Mouse (Mus musculus) neutrophil, adult 5-6 weeks (primary cell): ENCODE data around the gene Olfr1008. TPM values are rescaled to one million over a fixed set of nuclear protein-coding genes. Genes with fewer than 3 reads are reported as not detected.
A peak's percentile ranks its signal among the peaks of the same experiment; 100 is the strongest.
"Not testable (repeated sequence)": the region's sequence is repeated elsewhere in the genome, so short reads cannot be mapped to it uniquely, and the experiment has no call there.

Experiments
- ATAC-seq: fragments of 151-379, 151-347 bp; 2 replicates; pipeline ENCODE4 v1.8.0; 2017; ENCODE audit warnings: mild to moderate bottlenecking, moderate TSS enrichment; ENCODE audit not compliant: insufficient number of reproducible peaks, poor library complexity, low FRiP score, severe bottlenecking; ENCODE audit errors: extremely low read depth
- total RNA-seq: library from RNA; stranded (forward); fragments of 200-1000 nt; gene quantifications from 2 replicates; pipeline ENCODE4 v1.2.3, GENCODE M21; 2017

The Olfr1008 gene
- not detected in 2 replicates for total RNA-seq

DNA sequence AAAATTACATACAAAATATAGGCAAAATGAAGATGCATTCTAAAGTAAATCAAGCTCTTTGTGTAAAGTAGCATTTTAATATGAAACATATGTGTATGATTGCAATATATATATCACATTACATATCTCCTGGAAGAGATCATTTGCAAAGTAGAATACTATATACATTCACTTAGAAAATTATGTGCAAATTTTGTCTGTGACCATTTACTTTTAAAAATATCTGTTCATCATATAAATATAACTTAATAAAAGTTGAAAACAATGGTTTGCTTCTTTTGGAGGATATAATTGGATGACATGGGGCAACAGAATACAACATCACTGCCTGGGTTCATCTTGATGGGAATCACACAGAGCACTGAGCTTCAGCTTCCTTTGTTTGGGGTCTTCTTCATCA is at the start of gene Olfr1008:
Gene Olfr1008 (plus strand): TSS at position 301 of the 400 bp plus-strand sequence.
- ATAC-seq, result no peak

DNA sequence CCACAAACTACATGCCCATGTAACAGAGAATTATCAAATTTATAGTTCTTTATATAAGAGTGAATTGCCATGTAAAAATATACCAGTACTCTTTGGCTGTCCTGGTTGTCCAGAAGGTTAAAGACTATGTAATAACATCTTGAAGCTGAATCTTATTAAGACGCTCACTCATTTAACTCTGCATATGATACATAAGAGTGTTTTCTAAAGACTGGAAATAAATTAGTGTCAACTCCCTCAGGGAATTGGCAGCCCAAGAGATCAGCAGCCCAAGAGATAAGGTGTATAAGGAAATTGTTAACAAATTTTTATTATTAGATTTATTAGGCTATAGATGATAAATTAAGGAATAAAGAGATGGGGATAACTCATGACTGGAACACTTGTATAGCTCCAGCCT is 38.6 kb upstream of the Olfr1008 start, which contains the start of gene Olfr1002:
Gene Olfr1002 (minus strand): TSS at position 101 of the 400 bp plus-strand sequence.
- no peak for ATAC-seq

- not testable (repeated sequence) for ATAC-seq
Measured at GRCm38 (mm10) chr2:85664355-85664754, 24.9 kb upstream of the Olfr1008 start, which contains the start of gene Olfr154. Olfr154 (minus strand) TSS chr2:85664455.

GRCm38 (mm10) chr2:85678667-85679066 is 10.6 kb upstream of the Olfr1008 start, which contains the start of gene Olfr1006:
Olfr1006 (minus strand) TSS chr2:85678767.
- no peak for ATAC-seq

DNA sequence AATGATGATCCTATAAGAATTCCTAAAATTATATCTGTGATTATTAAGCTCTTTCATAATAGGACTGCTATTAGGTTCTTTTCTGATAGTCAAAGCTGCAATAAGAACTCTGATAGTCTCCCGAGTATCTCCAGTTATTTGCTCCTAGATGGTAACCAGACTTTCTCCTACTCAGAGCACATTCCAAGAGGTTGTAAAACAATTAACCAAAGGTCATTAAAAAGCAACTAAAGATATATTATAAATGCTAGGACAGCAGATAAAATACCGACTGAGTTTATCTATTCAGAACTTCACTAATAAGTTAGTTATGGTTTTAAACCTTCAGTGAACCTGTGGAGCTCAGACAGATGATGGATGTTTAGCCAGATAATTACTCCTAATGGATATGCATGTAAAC is 21.4 kb downstream of the Olfr1008 start:
- ATAC-seq, result not testable (repeated sequence)

GRCm38 (mm10) chr2:85711159-85711558 is 21.9 kb downstream of the Olfr1008 start:
- no peak for ATAC-seq

GRCm38 (mm10) chr2:85715119-85715518 is 25.9 kb downstream of the Olfr1008 start, which contains the start of gene Olfr1009:
Olfr1009 (plus strand) TSS chr2:85715419.
- no peak for ATAC-seq

DNA sequence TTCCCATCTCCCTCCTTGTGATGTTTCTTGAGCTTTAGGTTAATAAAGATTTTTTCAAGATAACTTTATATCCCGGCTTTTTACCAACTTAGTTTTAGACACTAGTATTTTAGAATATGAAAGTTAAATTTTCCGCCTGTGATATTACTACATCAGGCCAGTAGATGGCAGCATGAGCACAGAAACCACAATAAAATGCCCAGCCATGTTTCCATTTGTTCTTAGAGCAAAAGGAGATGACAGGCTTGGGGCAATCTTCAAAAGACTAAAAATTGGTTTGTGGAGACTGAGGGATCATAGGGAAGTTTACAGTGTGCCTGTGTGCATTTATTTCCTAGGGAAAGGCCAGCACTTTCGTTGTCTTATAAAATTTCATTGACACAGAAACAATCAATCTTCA is 36.6 kb downstream of the Olfr1008 start:
- ATAC-seq, result 0 out of 2 replicates have a peak, but pooled peaks have one; percentile 41

Other genes with a start within 250 kb of the Olfr1008 start
- gene Olfr995, start 245.8 kb upstream of the Olfr1008 start, total RNA-seq, result not detected in 2 replicates
- not detected in 2 replicates for gene 4833423E24Rik, start 170.4 kb upstream of the Olfr1008 start, total RNA-seq
- gene Olfr996, start 110.2 kb upstream of the Olfr1008 start, total RNA-seq, result not detected in 2 replicates
- not detected in 2 replicates for gene Olfr998, start 100.5 kb upstream of the Olfr1008 start, total RNA-seq
- gene Olfr1000, start 77.5 kb upstream of the Olfr1008 start, total RNA-seq, result not detected in 2 replicates
- gene Olfr1002, start 38.7 kb upstream of the Olfr1008 start, total RNA-seq, result not detected in 2 replicates
- gene Olfr154, start 25.0 kb upstream of the Olfr1008 start, total RNA-seq, result not detected in 2 replicates
- gene Olfr1006, start 10.7 kb upstream of the Olfr1008 start, total RNA-seq, result not detected in 2 replicates
- gene Olfr1009, start 26.0 kb downstream of the Olfr1008 start, total RNA-seq, result not detected in 2 replicates
- gene Olfr1012, start 73.3 kb downstream of the Olfr1008 start, total RNA-seq, result not detected in 2 replicates
- 0.12 TPM in 1 of 2 replicates, not detected in the other for gene Olfr1013, start 77.7 kb downstream of the Olfr1008 start, total RNA-seq
- gene Olfr1014, start 83.3 kb downstream of the Olfr1008 start, total RNA-seq, result not detected in 2 replicates
- gene Olfr1015, start 92.6 kb downstream of the Olfr1008 start, total RNA-seq, result not detected in 2 replicates
- gene Olfr1016, start 113.1 kb downstream of the Olfr1008 start, total RNA-seq, result not detected in 2 replicates
- not detected in 2 replicates for gene Olfr1018, start 129.0 kb downstream of the Olfr1008 start, total RNA-seq
- not detected in 2 replicates for gene Olfr1019, start 156.1 kb downstream of the Olfr1008 start, total RNA-seq
- 0.23 TPM in 1 of 2 replicates, not detected in the other for gene Olfr1020, start 157.6 kb downstream of the Olfr1008 start, total RNA-seq
- gene Olfr1022, start 179.2 kb downstream of the Olfr1008 start, total RNA-seq, result not detected in 2 replicates
- gene Olfr1023, start 196.2 kb downstream of the Olfr1008 start, total RNA-seq, result not detected in 2 replicates
- gene Olfr1024, start 215.6 kb downstream of the Olfr1008 start, total RNA-seq, result not detected in 2 replicates
- not detected in 2 replicates for gene Olfr1025-ps1, start 225.8 kb downstream of the Olfr1008 start, total RNA-seq
- gene Olfr1026, start 232.1 kb downstream of the Olfr1008 start, total RNA-seq, result not detected in 2 replicates